Mouse (Mus musculus): ENCODE measurements around the gene Mxra7. TPM values are rescaled to one million over a fixed set of nuclear protein-coding genes. Genes with fewer than 3 reads are reported as not detected.

Gene Mxra7
- polyA plus RNA-seq, 1 experiment, result 6.6 TPM

- Histone ChIP-seq H3K27ac (ENCODE audit: control insufficient read depth, insufficient read depth, low read depth, low read length, poor library complexity) (no peak overlapping the region), H3K4me3 (replicated peaks; ENCODE audit: control insufficient read depth, low read depth, low read length) (no peak overlapping the region), H3K4me1 (ENCODE audit: control insufficient read depth, insufficient read depth, low read length) (no peaks in the 10 kb centered on the region; the same call in 1 of the 2 replicates)
- no peak for TF ChIP-seq CTCF (IDR thresholded peaks at IDR 0.05; ENCODE audit: control insufficient read depth, insufficient read depth, low read length)
- no peak for TF ChIP-seq POLR2A (IDR thresholded peaks at IDR 0.05; ENCODE audit: borderline replicate concordance, control insufficient read depth, low read depth, low read length)
- WGBS, result 84% methylated on average over 12 of the region's 12 CpGs
Observed at GRCm38 (mm10) chr11:116857183-116857850, 29.5 kb upstream of the Mxra7 start.

- H3K4me3 ChIP-seq (replicated peaks; ENCODE audit: control insufficient read depth, low read depth, low read length), result peak overlapping the region; percentile 92
- H3K4me1 ChIP-seq (ENCODE audit: control insufficient read depth, insufficient read depth, low read length), result no peaks in the 10 kb centered on the region; the same call in none of the 2 replicates
- no peak overlapping the region; the same call in 1 of the 2 replicates for H3K27ac ChIP-seq (ENCODE audit: control insufficient read depth, insufficient read depth, low read depth, low read length, poor library complexity)
- TF ChIP-seq POLR2A (IDR thresholded peaks at IDR 0.05; ENCODE audit: borderline replicate concordance, control insufficient read depth, low read depth, low read length) (no peak), CTCF (IDR thresholded peaks at IDR 0.05; ENCODE audit: control insufficient read depth, insufficient read depth, low read length) (no peak)
- WGBS, result 7% methylated on average over 10 of the region's 10 CpGs
Observed at GRCm38 (mm10) chr11:116854279-116854678, 26.4 kb upstream of the Mxra7 start.

- TF ChIP-seq CTCF (IDR thresholded peaks at IDR 0.05; ENCODE audit: control insufficient read depth, insufficient read depth, low read length) (no peak), POLR2A (IDR thresholded peaks at IDR 0.05; ENCODE audit: borderline replicate concordance, control insufficient read depth, low read depth, low read length) (peak; percentile 86; the same call in 1 of the 2 replicates)
- Histone ChIP-seq H3K4me3 (replicated peaks; ENCODE audit: control insufficient read depth, low read depth, low read length) (peak overlapping the region; percentile 92), H3K27ac (ENCODE audit: control insufficient read depth, insufficient read depth, low read depth, low read length, poor library complexity) (peak overlapping the region; percentile 99), H3K4me1 (ENCODE audit: control insufficient read depth, insufficient read depth, low read length) (no peaks in the 10 kb centered on the region; the same call in none of the 2 replicates)
- WGBS, result under 1% methylated on average over 36 of the region's 36 CpGs
Observed at GRCm38 (mm10) chr11:116853512-116853928, 25.7 kb upstream of the Mxra7 start.

- TF ChIP-seq POLR2A (IDR thresholded peaks at IDR 0.05; ENCODE audit: borderline replicate concordance, control insufficient read depth, low read depth, low read length) (peak; percentile 99), CTCF (IDR thresholded peaks at IDR 0.05; ENCODE audit: control insufficient read depth, insufficient read depth, low read length) (no peak)
- no peaks in the 10 kb centered on the region; the same call in none of the 2 replicates for H3K4me1 ChIP-seq (ENCODE audit: control insufficient read depth, insufficient read depth, low read length)
- H3K27ac ChIP-seq (ENCODE audit: control insufficient read depth, insufficient read depth, low read depth, low read length, poor library complexity), result peak within 1 kb of the TSS; percentile 99
- peak within 1 kb of the TSS; percentile 100 for H3K4me3 ChIP-seq (replicated peaks; ENCODE audit: control insufficient read depth, low read depth, low read length)
- 1% methylated on average over 70 of the region's 74 CpGs for WGBS
Observed at GRCm38 (mm10) chr11:116852891-116853511, 25.2 kb upstream of the Mxra7 start, which contains the start of gene Srsf2. Gene Srsf2, minus strand, starts transcription at chr11:116853094.

- H3K4me3 ChIP-seq (replicated peaks; ENCODE audit: control insufficient read depth, low read depth, low read length), result peak within 1 kb of the TSS; percentile 100
- H3K4me1 ChIP-seq (ENCODE audit: control insufficient read depth, insufficient read depth, low read length), result no peaks in the 10 kb centered on the region; the same call in none of the 2 replicates
- TF ChIP-seq CTCF (IDR thresholded peaks at IDR 0.05; ENCODE audit: control insufficient read depth, insufficient read depth, low read length), result no peak
- TF ChIP-seq POLR2A (IDR thresholded peaks at IDR 0.05; ENCODE audit: borderline replicate concordance, control insufficient read depth, low read depth, low read length), result peak; percentile 35; the same call in 1 of the 2 replicates
- peak within 1 kb of the TSS; percentile 99 for H3K27ac ChIP-seq (ENCODE audit: control insufficient read depth, insufficient read depth, low read depth, low read length, poor library complexity)
- WGBS, result under 1% methylated on average over 81 of the region's 91 CpGs
Observed at GRCm38 (mm10) chr11:116852291-116852890, 24.5 kb upstream of the Mxra7 start, which contains the start of gene Mfsd11. Gene Mfsd11, plus strand, starts transcription at chr11:116852440.

- no peak for TF ChIP-seq CTCF (IDR thresholded peaks at IDR 0.05; ENCODE audit: control insufficient read depth, insufficient read depth, low read length)
- TF ChIP-seq POLR2A (IDR thresholded peaks at IDR 0.05; ENCODE audit: borderline replicate concordance, control insufficient read depth, low read depth, low read length), result no peak; the same call in 1 of the 2 replicates
- no peaks in the 10 kb centered on the region; the same call in none of the 2 replicates for H3K4me1 ChIP-seq (ENCODE audit: control insufficient read depth, insufficient read depth, low read length)
- H3K27ac ChIP-seq (ENCODE audit: control insufficient read depth, insufficient read depth, low read depth, low read length, poor library complexity), result peak overlapping the region; percentile 99
- H3K4me3 ChIP-seq (replicated peaks; ENCODE audit: control insufficient read depth, low read depth, low read length), result peak overlapping the region; percentile 100
- WGBS, result 1% methylated on average over 29 of the region's 29 CpGs
Observed at GRCm38 (mm10) chr11:116851576-116852290, 23.9 kb upstream of the Mxra7 start.

GRCm38 (mm10) chr11:116850833-116851477 lies 23.1 kb upstream of the Mxra7 start:
- no peak overlapping the region for H3K27ac ChIP-seq (ENCODE audit: control insufficient read depth, insufficient read depth, low read depth, low read length, poor library complexity)
- TF ChIP-seq CTCF (IDR thresholded peaks at IDR 0.05; ENCODE audit: control insufficient read depth, insufficient read depth, low read length) (no peak), POLR2A (IDR thresholded peaks at IDR 0.05; ENCODE audit: borderline replicate concordance, control insufficient read depth, low read depth, low read length) (no peak)
- peak overlapping the region; percentile 100 for H3K4me3 ChIP-seq (replicated peaks; ENCODE audit: control insufficient read depth, low read depth, low read length)
- H3K4me1 ChIP-seq (ENCODE audit: control insufficient read depth, insufficient read depth, low read length), result no peaks in the 10 kb centered on the region; the same call in none of the 2 replicates
- 8% methylated on average over 6 of the region's 6 CpGs for WGBS

Measured in bone marrow, adult 2 months (tissue).